Mouse (Mus musculus) embryo, embryonic 11 days (tissue): ENCODE results near the gene Defb21.

Experiments
- DNase-seq: peaks from one replicate; pipeline ENCODE4 v3.0.0-alpha.2; 2015

The Defb21 gene

DNA sequence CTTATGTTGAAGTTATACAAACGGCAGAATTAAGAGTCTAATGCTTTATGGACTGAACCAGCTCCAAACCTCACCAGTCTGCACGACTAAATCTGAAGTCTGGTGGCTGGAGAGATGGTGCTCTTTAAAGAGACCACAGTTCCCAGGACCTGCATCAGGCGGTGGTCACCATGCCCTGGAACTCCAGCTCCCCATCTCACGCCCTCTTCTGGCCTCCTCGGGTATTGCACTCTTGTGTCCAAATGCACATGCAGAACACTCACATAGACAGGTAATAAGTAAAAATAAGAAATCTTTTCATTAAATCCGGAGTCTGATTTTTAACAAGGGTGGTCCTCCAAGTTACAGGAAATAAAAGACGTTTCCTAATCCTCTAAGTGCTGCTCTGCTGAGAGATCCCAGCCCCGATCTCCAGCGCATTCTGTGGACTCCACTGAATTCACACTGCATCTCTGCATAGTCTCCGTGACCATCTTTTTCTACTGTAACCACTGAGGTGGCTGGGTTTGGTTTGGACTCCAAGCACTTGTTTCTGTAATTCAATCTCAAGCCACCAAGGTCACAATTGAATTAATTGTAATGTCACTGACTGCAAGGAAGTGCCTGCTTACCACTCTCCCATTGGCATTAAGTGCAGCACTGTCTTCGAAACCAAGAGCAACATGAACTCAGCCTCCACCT, at the start of gene Defb21:
Defb21 (plus strand) TSS at position 631 of the 681 bp plus-strand sequence.
- no peak for DNase-seq

GRCm38 (mm10) chr2:152539944-152540710, 32.4 kb upstream of the Defb21 start, which contains the start of gene Defb29:
Gene Defb29, minus strand, starts transcription at chr2:152540098.
- no peak for DNase-seq

- DNase-seq = no peak
Measured at GRCm38 (mm10) chr2:152541979-152542378, 30.6 kb upstream of the Defb21 start.

GRCm38 (mm10) chr2:152542897-152543296, 29.6 kb upstream of the Defb21 start:
- DNase-seq = no peak

DNA sequence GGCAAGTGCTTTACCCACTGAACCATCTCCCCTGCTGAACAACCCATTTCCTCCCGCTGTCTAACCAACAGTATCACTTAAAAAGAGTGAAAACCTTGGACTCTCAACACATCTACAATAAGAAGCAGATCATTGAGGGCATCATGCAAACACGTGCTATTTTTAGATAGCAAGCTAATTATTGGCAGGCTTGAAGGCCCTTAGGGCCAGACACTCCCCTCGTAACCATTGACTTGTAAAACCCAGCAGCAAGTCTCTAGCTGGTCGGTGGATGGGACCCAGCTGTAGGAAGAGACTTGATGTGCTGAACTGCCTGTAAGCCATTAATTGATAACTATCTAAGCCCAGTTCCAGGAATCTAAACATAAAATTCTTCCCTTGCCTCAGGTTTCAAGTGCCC, 29.1 kb upstream of the Defb21 start:
- no peak for DNase-seq

- DNase-seq = peak; percentile 71
Measured at GRCm38 (mm10) chr2:152544691-152545090, 27.9 kb upstream of the Defb21 start.

DNA sequence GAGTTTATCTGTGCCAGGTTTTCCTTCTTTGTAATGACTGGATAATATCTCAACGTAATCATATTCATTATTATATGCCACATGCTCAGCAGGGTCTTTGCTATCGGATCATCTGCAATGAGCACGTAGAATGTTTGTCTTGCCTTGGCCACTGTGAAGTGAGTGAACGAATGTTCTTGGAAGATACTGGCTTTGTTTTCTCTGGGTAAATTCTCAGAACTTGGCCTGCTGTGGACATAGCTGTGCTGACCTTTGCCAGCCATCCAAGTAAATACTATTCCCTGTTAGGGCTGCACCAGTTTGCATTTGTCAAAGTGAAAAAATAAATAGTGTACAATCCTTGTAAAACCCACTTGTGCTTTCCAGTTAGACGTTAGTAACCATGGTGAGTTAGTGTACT, 24.4 kb upstream of the Defb21 start:
- no peak for DNase-seq

- DNase-seq = peak; percentile 84
Measured at GRCm38 (mm10) chr2:152553774-152554423, 18.6 kb upstream of the Defb21 start.

DNA sequence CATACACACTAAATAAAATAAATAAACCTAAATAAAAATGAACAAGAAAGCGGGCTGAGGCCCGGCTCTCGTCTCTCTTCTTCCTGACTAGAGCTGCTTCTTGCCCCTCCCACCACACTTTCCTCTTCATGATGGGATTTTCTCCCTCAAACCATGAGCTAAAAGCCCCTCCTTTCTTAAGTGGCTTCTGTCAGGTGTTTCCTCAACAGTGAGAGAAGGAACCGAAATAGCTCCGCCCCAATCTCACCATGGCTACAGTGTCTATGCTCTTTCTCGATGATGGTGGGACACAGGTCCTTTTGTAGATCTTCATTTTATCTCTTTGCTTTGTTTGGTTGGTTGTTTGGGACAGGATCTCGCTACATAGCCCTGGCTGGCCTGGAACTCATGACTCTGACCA, 15.9 kb upstream of the Defb21 start:
- no peak for DNase-seq

DNA sequence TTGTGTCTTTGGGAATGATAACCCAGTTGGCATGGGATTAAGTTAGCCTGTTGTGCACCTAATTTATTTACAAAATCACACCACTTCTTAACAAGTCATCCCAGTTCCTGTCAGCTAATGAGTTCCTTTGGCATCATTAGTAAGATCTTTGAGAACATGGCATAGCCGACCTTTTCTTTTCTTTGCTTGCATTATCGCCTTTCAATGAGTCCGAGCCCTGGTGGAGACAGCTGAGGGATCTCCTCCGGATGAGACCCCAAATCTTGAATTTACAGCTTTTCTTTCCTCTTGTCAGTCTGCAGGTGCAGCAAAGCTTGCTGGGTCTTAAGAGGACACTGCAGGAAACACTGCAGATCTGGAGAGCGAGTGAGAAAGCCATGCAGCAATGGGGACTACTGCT, 3.5 kb upstream of the Defb21 start, which contains the start of gene Gm17416:
Gm17416 (plus strand) TSS at position 301 of the 400 bp plus-strand sequence.
- DNase-seq = no peak

- no peak for DNase-seq
Measured at GRCm38 (mm10) chr2:152569881-152570280, 2.7 kb upstream of the Defb21 start.

DNA sequence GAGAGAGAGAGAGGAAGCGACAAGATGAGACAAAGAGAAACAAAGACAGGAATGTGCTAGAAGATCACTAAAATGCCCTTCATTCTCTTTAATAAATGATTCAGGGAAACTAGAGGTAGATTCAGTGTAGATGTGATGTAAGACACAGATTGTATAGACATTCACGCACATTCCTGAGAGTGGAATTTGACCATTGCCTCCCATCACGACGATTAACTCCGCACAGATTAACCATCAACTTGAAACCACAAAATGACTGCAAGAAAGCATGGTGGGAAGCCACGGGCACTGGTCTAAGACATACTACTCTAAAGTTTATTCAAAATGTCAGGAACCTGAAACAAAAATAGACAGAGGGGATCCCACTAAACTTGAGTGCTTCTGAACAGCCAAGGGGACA, 2.2 kb upstream of the Defb21 start:
- no peak for DNase-seq

- DNase-seq = no peak
Measured at GRCm38 (mm10) chr2:152573484-152573883, 940 bp downstream of the Defb21 start.

DNA sequence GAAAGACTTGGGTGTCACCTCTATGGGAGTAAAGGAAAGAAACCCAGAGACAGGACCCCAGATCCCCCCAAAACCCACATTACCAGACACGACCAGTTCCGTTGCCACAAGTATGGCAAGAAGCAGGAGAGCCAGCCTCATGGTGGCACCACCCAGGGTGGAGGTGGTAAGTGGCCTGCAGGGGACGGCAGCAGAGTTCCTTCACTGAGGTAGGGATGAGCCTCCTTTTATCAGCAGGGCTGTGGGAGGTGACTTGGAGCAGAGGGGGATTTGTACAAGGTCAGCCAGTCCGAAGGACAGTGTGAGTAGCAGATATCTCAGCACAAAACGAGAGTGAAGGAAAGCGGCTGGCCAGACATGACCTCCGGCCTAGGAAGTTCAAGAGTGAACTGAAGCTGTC, 7.6 kb downstream of the Defb21 start, which contains the start of gene Defb19:
Defb19 (minus strand) TSS at position 206 of the 400 bp plus-strand sequence.
- no peak for DNase-seq

GRCm38 (mm10) chr2:152580612-152581011, 8.1 kb downstream of the Defb21 start:
- DNase-seq = no peak

GRCm38 (mm10) chr2:152586926-152587560, 14.5 kb downstream of the Defb21 start:
- no peak for DNase-seq

- no peak for DNase-seq
Measured at GRCm38 (mm10) chr2:152588450-152588849, 15.9 kb downstream of the Defb21 start.

DNA sequence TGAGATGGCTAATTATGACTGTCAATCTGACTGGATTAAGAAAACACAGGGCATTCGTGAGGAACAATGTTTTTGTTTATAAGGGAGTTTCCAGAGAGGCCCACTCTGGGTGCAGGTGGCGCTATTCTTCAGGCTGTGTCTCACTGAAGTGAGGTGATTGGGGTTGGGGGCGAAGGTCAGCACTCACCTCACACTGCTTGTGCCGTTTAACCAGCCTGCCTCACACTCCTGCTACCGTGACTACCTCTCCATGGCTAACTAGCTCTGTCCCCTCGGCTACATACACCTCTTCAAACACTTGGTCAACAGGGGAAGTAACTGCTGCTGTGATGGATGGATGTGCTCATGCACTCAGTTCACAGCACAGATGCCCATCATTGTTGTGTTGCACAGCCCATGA, 16.5 kb downstream of the Defb21 start:
- DNase-seq = no peak

GRCm38 (mm10) chr2:152599299-152599698, 26.8 kb downstream of the Defb21 start, which contains the start of gene Defb45:
Gene Defb45, minus strand, starts transcription at chr2:152599399.
- DNase-seq = no peak

DNA sequence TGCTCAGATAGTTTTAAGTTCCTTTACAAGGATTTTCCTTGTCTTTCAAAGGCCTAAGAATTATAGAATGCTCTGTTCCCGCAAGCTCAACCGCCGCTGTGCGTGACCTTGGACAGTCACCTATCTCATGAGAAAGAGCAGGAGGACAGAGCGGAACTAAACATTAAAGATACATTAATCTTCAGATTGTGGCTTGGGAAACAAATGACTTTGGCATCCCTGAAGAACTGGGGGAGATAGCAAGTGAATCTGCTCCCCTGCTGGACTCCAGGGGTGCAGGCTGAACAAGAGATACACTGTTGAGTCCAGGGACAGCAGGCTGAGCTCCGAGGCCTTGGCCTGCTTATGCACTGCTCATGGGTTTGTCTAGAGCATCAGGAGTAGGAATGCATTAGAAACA, 27.5 kb downstream of the Defb21 start:
- no peak for DNase-seq

GRCm38 (mm10) chr2:152601275-152601960, 28.9 kb downstream of the Defb21 start:
- DNase-seq = no peak

GRCm38 (mm10) chr2:152604057-152604456, 31.5 kb downstream of the Defb21 start, which contains the start of gene Defb36:
Gene Defb36, plus strand, starts transcription at chr2:152604327.
- DNase-seq = no peak
